Mouse (Mus musculus): Measurements from ENCODE around the gene Esp23.
"Not testable (repeated sequence)": the region's sequence is repeated elsewhere in the genome, so short reads cannot be mapped to it uniquely, and the experiment has no call there.

Gene Esp23

DNA sequence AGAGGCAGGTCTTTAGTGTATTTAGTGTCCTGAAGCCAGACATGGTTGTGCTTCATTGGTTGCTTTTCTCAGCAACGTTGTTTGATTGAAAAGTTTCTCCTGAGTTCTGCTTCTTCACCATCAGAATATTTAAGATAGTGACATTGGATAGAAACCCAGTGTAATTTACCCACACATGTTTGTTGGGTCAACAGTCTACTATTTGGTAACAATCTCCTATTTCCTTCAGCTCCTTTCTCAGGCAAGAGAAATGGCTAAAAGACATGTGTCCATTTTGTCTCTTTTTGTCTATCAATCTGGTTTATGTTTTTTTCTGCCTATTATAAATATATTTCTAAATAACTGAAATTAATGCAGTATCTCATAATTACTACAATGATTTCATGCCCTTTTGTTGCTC is at the start of gene Esp23:
TSS of gene Esp23 (minus strand) at position 101 of the 400 bp plus-strand sequence.
- POLR2A ChIA-PET, result no interaction called here
- CTCF ChIA-PET, result no interaction called here

DNA sequence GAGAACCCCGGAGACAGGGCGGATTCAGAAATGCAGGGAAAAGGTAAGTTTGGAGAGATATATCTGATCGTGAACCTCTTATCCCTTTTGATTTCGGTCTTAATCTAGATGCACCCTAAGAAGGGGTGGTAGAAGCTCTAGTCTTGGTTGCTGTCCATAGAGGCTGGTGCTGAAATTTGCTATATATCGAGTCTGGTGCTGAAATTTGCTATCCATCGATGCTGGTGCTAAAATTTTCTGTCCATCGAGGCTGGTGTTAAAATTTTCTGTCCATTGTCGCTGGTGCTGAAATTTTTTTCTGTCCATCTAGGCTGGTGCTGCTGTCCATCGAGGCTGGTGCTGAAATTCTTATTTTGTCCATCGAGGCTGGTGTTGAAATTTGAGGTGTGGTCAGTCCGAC is 30.3 kb upstream of the Esp23 start:
- CTCF ChIA-PET, POLR2A ChIA-PET: not testable (repeated sequence)

DNA sequence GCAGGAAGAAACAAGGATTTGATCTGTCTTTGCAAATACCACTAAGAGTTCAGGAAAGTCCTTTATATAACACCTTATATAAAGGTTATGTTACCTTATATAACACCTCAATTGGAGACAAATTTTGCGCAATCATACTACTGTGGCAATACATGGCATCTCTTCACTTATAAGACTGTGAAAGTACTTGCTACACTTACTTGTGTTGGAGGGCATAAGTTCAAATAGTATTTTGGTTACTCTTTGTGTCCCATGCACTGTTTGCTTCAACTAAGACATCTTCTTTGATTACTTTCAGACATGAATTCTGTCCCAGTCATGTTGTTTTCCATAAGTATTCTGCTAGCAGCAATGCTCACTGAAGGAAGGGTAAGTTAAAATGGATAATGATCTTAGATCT is 18.2 kb upstream of the Esp23 start, which contains the start of gene Esp22:
TSS of gene Esp22 (plus strand) at position 301 of the 400 bp plus-strand sequence.
- ChIA-PET POLR2A (no interaction called here), CTCF (no interaction called here)

DNA sequence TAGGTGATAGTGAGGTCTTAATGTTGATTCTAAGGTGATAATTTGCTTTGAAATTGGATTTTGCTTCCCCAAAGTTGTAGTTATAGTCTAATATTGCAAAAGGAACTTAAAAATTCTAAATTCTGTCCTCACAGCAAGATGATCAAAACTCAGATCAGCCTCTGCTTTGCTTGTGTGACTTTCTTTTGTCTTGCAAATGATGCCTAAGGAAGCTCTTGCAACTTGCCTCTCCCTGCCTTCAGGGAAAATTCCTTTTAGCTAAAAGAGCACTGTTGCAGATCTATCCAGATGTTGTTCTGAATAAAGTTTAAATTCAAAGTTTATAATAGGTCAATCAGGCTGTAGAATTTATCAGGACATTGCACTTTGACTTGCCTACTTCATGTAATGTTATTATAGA is 13.2 kb downstream of the Esp23 start:
- CTCF ChIA-PET, result interaction anchor here in 2 of 4 experiments (0.6 to 0.7 kb wide), 2 partner anchors 8 to 1838 kb away, joined by 3 to 7 read pairs; no protein-coding TSS in a partner anchor
- POLR2A ChIA-PET, result no interaction called here

DNA sequence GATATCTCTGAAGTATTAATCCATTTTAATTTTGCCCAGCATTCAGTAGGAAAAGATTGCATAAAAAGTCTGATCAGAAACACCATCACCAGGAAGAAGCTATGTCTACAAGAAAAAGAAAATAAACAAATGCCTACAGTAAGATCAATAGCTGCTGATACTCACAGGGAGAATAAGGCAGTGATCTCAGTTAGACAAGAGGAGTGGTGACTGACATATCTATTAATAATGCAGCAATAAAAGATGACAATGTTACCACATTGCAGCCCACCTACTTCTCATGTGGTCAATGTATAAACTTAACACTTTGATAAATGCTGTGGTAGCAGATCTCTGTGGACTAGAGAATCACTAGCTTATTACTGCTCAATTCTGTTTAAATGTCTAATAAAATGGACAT is 33.6 kb downstream of the Esp23 start, which contains the start of gene Gm21903:
TSS of gene Gm21903 (minus strand) at position 101 of the 400 bp plus-strand sequence.
- CTCF ChIA-PET, result no interaction called here
- POLR2A ChIA-PET, result no interaction called here

DNA sequence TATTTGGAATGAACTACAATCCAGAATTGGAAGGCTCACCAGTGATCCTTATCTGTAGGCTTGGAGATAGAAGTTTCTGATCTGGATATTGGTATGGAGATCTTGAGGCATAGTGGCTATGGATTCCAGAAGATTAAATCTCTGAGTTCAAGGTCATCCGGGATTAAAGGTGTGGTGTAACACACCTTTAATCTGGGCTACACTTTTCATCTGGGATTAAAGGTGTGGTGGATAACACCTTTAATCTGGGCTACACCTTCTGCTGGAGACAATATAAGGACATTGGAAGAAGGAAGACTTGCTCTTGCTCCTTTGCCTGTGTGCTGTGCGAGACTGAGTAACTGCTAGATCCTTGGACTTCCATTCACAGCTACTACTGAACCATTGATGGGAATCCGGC is 40.4 kb downstream of the Esp23 start, which contains the start of gene Esp24:
TSS of gene Esp24 (plus strand) at position 301 of the 400 bp plus-strand sequence.
- CTCF ChIA-PET, POLR2A ChIA-PET: not testable (repeated sequence)
